Comparison of ENCODE assay signal across 21 mouse cellular contexts in genomic region chr3:22863595-22863994, GRCm38 (mm10).
"Had no signal": no experiment of that assay in that cellular context is flagged by ENCODE, and none has a peak within 500 bp of the region (broad histone marks: within the 10 kb centered on the region; RNA-seq: fewer than 3 reads in every experiment).

No protein-coding gene starts in this region.

- H3K4me1 ChIP-seq: limb, embryonic 15.5 days; liver, embryonic 13.5 days; liver, embryonic 15.5 days; midbrain, embryonic 10.5 days; midbrain, embryonic 12.5 days; neural tube, embryonic 13.5 days; neural tube, embryonic 15.5 days had no signal

- ATAC-seq: midbrain, embryonic 16.5 days had no signal

- H3K4me3 ChIP-seq: limb, embryonic 15.5 days; liver, embryonic 13.5 days; liver, embryonic 15.5 days; midbrain, embryonic 10.5 days; midbrain, embryonic 12.5 days; myocyte; neural tube, embryonic 13.5 days; neural tube, embryonic 15.5 days had no signal

- DNase-seq: liver, embryonic 13.5 days; lung, postnatal 10 days; lung, postnatal 36 days; midbrain, embryonic 14.5 days; retina, postnatal 1 day; right cerebral cortex, adult 18-20 months; right cerebral cortex, postnatal 25 days; right cerebral cortex, postnatal 4 days; spleen, adult 18-20 months; thymus, adult 18-20 months; thymus, postnatal 14 days; thymus, postnatal 36 days had no signal

- H3K36me3 ChIP-seq: limb, embryonic 15.5 days; liver, embryonic 13.5 days; liver, embryonic 15.5 days; midbrain, embryonic 10.5 days; midbrain, embryonic 12.5 days; neural tube, embryonic 13.5 days; neural tube, embryonic 15.5 days had no signal

- H3K9me3 ChIP-seq: limb, embryonic 15.5 days; liver, embryonic 13.5 days; liver, embryonic 15.5 days; midbrain, embryonic 10.5 days; midbrain, embryonic 12.5 days; neural tube, embryonic 13.5 days; neural tube, embryonic 15.5 days had no signal

- H3K27me3 ChIP-seq: limb, embryonic 15.5 days; liver, embryonic 13.5 days; liver, embryonic 15.5 days; midbrain, embryonic 12.5 days; neural tube, embryonic 13.5 days; neural tube, embryonic 15.5 days had no signal

- H3K27ac ChIP-seq: limb, embryonic 15.5 days; liver, embryonic 13.5 days; liver, embryonic 15.5 days; midbrain, embryonic 10.5 days; midbrain, embryonic 12.5 days; neural tube, embryonic 13.5 days; neural tube, embryonic 15.5 days had no signal

- H3K9ac ChIP-seq: limb, embryonic 15.5 days; liver, embryonic 13.5 days; liver, embryonic 15.5 days; midbrain, embryonic 12.5 days; neural tube, embryonic 13.5 days; neural tube, embryonic 15.5 days had no signal

- H3K4me2 ChIP-seq: limb, embryonic 15.5 days; liver, embryonic 11.5 days; liver, embryonic 13.5 days; liver, embryonic 15.5 days; midbrain, embryonic 12.5 days; neural tube, embryonic 13.5 days; neural tube, embryonic 15.5 days had no signal
